Mouse (Mus musculus) spleen, postnatal 14 days (tissue): ENCODE data around the gene Lgals3bp.

Experiments used
- DNase-seq, 2 experiments: peaks; one replicate each; pipeline ENCODE4 v3.0.0; 2021 to 2022; ENCODE audit warnings: low spot score in 2 of 2

The Lgals3bp gene

DNA sequence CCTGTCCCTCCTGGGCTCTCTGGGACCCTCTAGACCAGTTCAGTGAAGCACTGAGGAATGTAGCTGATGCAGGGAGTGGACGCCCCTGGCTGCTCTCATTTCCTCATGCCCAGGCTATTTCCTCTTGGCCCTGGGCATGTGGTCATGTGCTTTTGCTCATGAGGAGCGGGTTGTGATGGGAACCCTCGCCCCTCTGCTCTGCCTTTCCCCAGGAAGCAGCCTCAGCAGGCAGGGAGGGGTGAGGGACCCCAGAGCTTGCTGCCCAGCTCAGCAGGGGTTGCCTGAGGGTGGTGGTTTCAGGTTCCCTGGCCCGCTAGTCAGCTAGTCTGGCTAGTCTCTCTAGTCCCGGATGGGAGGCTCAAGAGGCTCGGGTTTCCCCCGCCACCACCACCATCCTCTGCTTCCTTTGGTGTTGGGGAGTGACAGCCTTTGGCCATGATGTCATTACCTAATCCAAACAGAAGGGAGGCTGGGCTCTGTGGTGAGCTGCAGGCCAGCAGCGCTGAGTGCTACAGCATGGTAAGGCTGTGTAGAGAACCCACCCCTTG, 38.8 kb downstream of the Lgals3bp start:
- DNase-seq: no peak

DNA sequence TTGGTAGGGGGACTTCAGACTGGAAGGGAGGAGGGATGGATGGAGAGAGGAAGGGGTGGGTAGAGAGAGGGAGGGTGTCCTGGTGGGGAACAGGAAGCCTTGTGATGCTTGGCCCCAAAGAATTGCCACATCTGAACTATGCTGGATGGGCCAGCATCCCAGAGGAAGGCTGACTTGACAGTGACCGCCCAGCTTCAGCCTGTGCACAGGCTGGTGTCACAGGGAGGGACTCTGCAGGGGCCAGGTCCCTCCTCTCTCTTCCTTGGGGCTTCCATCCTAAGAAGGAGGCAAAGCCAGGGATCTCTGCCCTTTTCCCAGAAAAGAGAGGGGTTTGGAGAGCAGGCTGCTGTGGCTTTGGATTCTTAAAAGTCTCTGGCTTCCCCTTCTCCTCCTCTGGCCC, 39.4 kb downstream of the Lgals3bp start:
- DNase-seq: no peak

- no peak for DNase-seq
These were observed 41.0 kb downstream of the Lgals3bp start for GRCm38 (mm10) chr11:118360907-118361341.

- no peak for DNase-seq
These were observed 41.4 kb downstream of the Lgals3bp start for GRCm38 (mm10) chr11:118360491-118360890.

DNA sequence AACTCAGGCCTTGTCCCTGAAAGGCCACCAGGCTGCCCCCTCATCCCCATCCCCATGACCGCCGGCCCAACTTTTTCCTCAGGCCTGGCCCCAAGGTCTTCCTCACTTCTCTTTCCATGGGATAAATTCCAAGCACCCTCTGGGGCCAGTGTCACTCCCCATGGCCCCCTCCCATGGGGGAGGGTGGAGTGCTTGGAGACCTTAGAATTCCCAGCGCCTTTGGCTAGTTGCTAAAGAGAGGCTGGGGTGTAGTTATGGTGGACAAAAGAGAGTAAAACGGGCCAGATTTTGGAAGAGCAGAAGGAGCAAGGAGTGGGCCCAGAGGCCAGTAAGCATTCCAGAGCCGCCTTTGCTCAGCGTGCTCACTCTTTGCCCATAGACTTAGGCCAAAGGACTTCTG, 46.3 kb downstream of the Lgals3bp start, which contains the start of gene Timp2:
Timp2 (minus strand) TSS at position 101 of the 400 bp plus-strand sequence.
- no peak for DNase-seq

DNA sequence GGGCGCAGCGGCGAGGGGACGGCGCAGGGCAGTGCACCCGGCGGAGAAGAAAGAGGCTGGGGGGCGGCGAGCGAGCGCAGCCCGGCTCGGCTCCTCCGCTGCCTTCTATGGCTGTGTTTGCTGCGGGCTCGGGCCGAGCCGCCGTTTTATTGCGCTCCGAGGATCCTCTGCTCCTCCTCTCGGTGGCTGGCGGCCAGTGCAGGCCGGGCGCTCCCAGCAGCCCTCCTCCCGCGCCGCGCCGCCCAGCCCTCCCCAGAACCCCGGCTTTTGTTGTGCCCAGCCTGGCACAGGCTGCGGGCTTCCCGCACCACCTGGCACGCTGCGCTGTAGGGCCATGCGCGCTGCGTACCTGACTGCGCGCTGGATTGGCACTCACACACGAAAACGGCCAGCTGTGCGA, 46.7 kb downstream of the Lgals3bp start:
- peak; percentile 61 to 69 for DNase-seq

GRCm38 (mm10) chr11:118354636-118355191, 47.2 kb downstream of the Lgals3bp start:
- peak in 1 of 2 experiments; percentile 15 for DNase-seq

DNA sequence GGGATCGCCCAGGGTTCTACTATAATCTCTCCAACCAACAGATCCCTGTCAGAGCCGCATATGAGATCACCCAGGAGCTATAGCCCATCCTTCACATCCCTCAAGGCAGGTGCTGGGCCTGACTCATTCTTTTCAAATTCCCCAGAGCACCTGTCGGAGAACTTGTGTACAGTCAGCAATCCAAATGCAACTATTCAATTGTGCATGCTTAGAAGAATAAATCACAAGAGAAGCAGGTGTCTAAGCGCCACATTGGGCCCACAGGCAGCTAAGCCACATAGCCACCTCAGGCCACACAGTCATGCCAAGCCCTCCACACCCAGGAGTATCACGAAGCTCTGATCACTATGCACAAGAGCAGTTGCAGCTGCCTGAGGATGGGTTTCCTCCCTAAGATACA, 52.4 kb downstream of the Lgals3bp start:
- no peak for DNase-seq

DNA sequence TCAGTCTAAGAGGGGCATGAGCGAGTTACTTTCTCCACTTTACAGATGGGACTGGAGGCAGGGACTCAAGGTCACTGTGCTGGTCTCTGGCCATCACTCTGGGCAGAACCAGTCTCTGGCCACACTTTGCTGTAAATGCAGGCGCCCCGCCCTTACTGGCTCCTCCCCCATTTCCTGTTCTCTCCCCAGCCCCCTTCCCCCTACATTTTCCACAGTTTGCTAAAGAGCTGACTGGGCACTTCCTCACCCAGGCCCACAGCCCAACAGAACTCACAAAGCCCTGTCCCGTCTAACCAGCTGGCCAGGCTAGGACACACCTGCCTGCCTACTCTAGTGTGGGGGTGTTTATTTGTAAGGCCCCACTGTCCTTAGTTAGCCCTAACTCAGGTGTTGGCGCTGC, 53.0 kb downstream of the Lgals3bp start:
- DNase-seq: peak; percentile 49 to 60

- DNase-seq: no peak
These were observed 53.5 kb downstream of the Lgals3bp start for GRCm38 (mm10) chr11:118348419-118348818.

GRCm38 (mm10) chr11:118347911-118348310, 54.0 kb downstream of the Lgals3bp start:
- DNase-seq: no peak

- no peak for DNase-seq
These were observed 54.5 kb downstream of the Lgals3bp start for GRCm38 (mm10) chr11:118347391-118347790.

DNA sequence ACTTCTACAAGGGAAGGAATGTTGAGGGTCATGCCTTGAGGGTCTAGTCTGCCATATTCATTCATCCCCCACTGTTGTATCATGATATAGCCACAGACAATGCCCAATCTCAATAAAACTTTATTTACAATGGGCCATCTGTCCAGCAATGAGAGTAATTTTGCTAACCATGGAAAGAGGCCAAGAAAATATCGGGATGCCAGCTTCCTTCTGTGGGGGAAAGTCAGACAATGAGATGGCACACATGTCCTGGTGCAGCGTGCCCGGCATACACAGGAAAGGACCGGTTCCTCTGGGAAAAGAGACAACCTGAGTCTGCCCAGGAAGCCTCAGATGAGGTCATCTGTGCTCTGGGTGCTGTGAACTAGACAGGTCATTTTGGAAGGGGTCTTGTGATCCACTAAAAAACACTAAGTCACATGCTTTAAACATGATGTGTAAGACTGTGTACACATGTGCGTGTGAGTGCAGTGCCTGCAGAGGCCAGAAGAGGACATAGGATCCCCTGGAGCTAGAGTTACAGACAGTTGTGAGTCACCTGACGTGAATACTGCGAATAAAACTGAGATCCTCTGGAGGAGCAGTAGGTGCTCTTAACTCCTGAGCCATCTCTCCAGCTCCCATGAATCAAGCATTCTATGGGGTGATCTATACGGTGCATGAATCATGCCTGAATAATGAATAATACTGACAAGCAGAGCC, 55.3 kb downstream of the Lgals3bp start:
- DNase-seq: no peak

- no peak for DNase-seq
These were observed 56.2 kb downstream of the Lgals3bp start for GRCm38 (mm10) chr11:118345693-118346092.

DNA sequence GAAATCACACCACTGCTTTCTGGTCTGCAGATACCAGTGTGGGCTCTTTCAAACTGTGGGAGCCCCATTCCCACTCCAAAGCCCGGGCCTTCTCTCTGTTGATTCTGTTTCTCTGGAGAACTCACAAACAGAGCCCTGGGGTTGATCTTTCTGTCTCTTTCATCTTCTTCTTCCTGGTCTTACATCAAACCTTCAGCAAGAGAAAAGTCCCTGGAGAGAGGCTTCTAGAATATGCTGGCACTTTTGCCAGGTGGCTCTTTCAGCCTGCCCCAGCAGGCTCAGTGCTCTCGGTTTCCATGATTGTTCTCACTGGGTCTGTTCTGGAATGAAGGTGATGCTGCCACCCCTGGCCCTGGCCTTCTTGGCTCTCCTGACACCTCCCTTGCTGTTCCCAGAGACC, 58.3 kb downstream of the Lgals3bp start:
- DNase-seq: no peak
